Mouse (Mus musculus): Measurements from ENCODE around the gene Gapdhs.
"Not testable (repeated sequence)": the region's sequence is repeated elsewhere in the genome, so short reads cannot be mapped to it uniquely, and the experiment has no call there.

The Gapdhs gene

GRCm38 (mm10) chr7:30743617-30744016 lies at the start of gene Gapdhs:
Gene Gapdhs (minus strand): TSS chr7:30743681.
- not testable (repeated sequence) for DNase-seq

GRCm38 (mm10) chr7:30791921-30792320 lies 48.4 kb upstream of the Gapdhs start:
- DNase-seq = peak; percentile 17 to 23

- no peak for DNase-seq
Measured at GRCm38 (mm10) chr7:30790141-30790540, 46.7 kb upstream of the Gapdhs start.

- no peak for DNase-seq
Measured at GRCm38 (mm10) chr7:30787377-30788022, 44.0 kb upstream of the Gapdhs start, which contains the start of gene Krtdap. Gene Krtdap (plus strand): TSS chr7:30787896.

- DNase-seq = no peak
Measured at GRCm38 (mm10) chr7:30785721-30786546, 42.5 kb upstream of the Gapdhs start.

- DNase-seq = no peak
Measured at GRCm38 (mm10) chr7:30785154-30785553, 41.7 kb upstream of the Gapdhs start.

- no peak for DNase-seq
Measured at GRCm38 (mm10) chr7:30782658-30783057, 39.2 kb upstream of the Gapdhs start.

GRCm38 (mm10) chr7:30781792-30782191 lies 38.3 kb upstream of the Gapdhs start:
- DNase-seq = no peak

- no peak for DNase-seq
Measured at GRCm38 (mm10) chr7:30777911-30778310, 34.4 kb upstream of the Gapdhs start.

- no peak for DNase-seq
Measured at GRCm38 (mm10) chr7:30777081-30777579, 33.6 kb upstream of the Gapdhs start.

- no peak for DNase-seq
Measured at GRCm38 (mm10) chr7:30776104-30776503, 32.6 kb upstream of the Gapdhs start.

GRCm38 (mm10) chr7:30769236-30769635 lies 25.8 kb upstream of the Gapdhs start:
- DNase-seq = peak in 1 of 2 experiments; percentile 7

- DNase-seq = no peak
Measured at GRCm38 (mm10) chr7:30766408-30766807, 22.9 kb upstream of the Gapdhs start.

GRCm38 (mm10) chr7:30765173-30765572 lies 21.7 kb upstream of the Gapdhs start:
- DNase-seq = no peak

- no peak for DNase-seq
Measured at GRCm38 (mm10) chr7:30763456-30763855, 20.0 kb upstream of the Gapdhs start, which contains the start of gene Dmkn. Gene Dmkn (plus strand): TSS chr7:30763756.

- DNase-seq = no peak
Measured at GRCm38 (mm10) chr7:30761769-30762352, 18.4 kb upstream of the Gapdhs start.

GRCm38 (mm10) chr7:30758853-30759252 lies 15.4 kb upstream of the Gapdhs start:
- peak; percentile 72 for DNase-seq

GRCm38 (mm10) chr7:30757001-30757400 lies 13.5 kb upstream of the Gapdhs start:
- DNase-seq = no peak

- DNase-seq = peak in 1 of 2 experiments; percentile 8
Measured at GRCm38 (mm10) chr7:30751086-30751669, 7.7 kb upstream of the Gapdhs start, which contains the start of gene Sbsn. Gene Sbsn (plus strand): TSS chr7:30751471.

- peak; percentile 37 to 58 for DNase-seq
Measured at GRCm38 (mm10) chr7:30749824-30750606, 6.5 kb upstream of the Gapdhs start.

GRCm38 (mm10) chr7:30747525-30748204 lies 4.2 kb upstream of the Gapdhs start:
- DNase-seq = no peak
